Mouse (Mus musculus) cerebellum, postnatal 25 days (tissue): ENCODE data around the gene Gm8165.
"Not testable (repeated sequence)": the region's sequence is repeated elsewhere in the genome, so short reads cannot be mapped to it uniquely, and the experiment has no call there.

Experiments
- DNase-seq, 2 experiments: peaks; one replicate each; pipeline ENCODE4 v3.0.0; 2021; ENCODE audit warnings: mixed read lengths in 2 of 2

Gene Gm8165

DNA sequence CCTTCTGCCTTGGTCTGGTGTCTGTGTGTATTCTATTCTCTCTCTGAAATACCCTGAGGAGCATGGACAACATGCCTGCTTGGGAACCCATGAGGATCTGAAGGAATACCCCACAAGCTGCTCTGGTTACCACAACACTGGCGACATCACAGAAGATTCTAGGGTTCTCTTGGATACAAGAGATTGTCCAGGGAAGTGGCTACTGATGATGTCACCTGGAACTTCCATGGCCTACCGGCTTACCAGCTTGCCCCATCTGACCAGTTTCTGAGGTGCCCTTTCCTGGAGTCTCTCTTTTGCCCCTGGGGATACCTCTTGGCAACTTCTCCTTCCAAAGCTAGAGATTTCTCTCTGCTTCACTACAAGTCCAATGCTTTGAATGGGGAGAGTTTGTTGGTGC is at the start of gene Gm8165:
Gene Gm8165 (minus strand): TSS at position 101 of the 400 bp plus-strand sequence.
- DNase-seq, result not testable (repeated sequence)

DNA sequence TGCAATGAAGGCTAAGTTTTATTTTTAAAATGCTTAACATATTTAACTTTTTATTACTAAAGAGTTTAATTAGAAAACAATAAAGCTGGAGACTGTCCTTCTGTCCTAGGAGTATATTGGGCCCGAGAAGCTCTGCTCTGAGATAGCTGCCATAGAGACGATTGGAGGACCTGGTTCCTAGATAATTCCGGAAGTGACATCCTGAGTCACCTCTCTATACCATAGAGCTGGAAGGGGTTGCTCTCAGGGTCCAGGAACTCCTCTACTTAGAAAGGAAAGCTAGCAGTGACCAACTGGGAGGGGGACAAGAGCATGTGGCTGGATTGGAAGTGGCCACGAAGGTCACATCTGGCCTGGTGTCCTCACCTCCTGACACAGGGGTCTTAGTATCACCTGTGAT is 20.6 kb upstream of the Gm8165 start, which contains the start of gene Gm7324:
Gene Gm7324 (plus strand): TSS at position 208 of the 400 bp plus-strand sequence.
- not testable (repeated sequence) for DNase-seq
